Mouse (Mus musculus) kidney, embryonic 15.5 days (tissue): Measurements from ENCODE around the gene Nmnat2. TPM values are rescaled to one million over a fixed set of nuclear protein-coding genes. Genes with fewer than 3 reads are reported as not detected.

Source experiments
- ATAC-seq: fragments of 200-750 bp; cut with Nextera tagmentation; replicated peaks from 2 replicates; pipeline ENCODE4 v1.8.0; 2017; ENCODE audit warnings: moderate TSS enrichment; ENCODE audit not compliant: low FRiP score
- H3K27ac ChIP-seq: fragments of 300-500 bp; sonication (generic); 2 replicates; pipeline ENCODE4 v1.5.1; 2015; ENCODE audit warnings: mild to moderate bottlenecking, inconsistent platforms
- H3K27me3 ChIP-seq: fragments of 300-500 bp; sonication (generic); 2 replicates; pipeline ENCODE4 v1.6.1; 2015; ENCODE audit warnings: inconsistent platforms
- H3K36me3 ChIP-seq: fragments of 300-500 bp; sonication (generic); 2 replicates; pipeline ENCODE4 v1.6.1; 2015; ENCODE audit warnings: inconsistent platforms
- H3K4me1 ChIP-seq: fragments of 300-500 bp; sonication (generic); 2 replicates; pipeline ENCODE4 v1.6.1; 2015; ENCODE audit warnings: inconsistent platforms
- H3K4me2 ChIP-seq: fragments of 300-500 bp; sonication (generic); 2 replicates; pipeline ENCODE4 v1.6.1; 2015; ENCODE audit warnings: moderate library complexity, mild to moderate bottlenecking, inconsistent platforms
- H3K4me3 ChIP-seq: fragments of 300-500 bp; sonication (generic); replicated peaks from 2 replicates; pipeline ENCODE4 v1.5.1; 2015; ENCODE audit warnings: mild to moderate bottlenecking, inconsistent platforms
- H3K9ac ChIP-seq: fragments of 300-500 bp; sonication (generic); 2 replicates; pipeline ENCODE4 v1.6.1; 2015; ENCODE audit warnings: mild to moderate bottlenecking, inconsistent platforms
- H3K9me3 ChIP-seq: fragments of 300-500 bp; sonication (generic); replicated peaks from 2 replicates; pipeline ENCODE4 v1.6.1; 2016; ENCODE audit warnings: inconsistent platforms
- WGBS: fragments of 180-500 bp; shearing (Covaris S2); methylation state at CpG from one replicate; pipeline ENCODE4 v1.1.7; 2015; ENCODE audit warnings: mixed read lengths; 5-methylcytosine and 5-hydroxymethylcytosine counted together
- polyA plus RNA-seq: library from polyadenylated mRNA; unstranded; fragments of >200 nt; fragmentation: Nextera tagmentation; extraction: Ambion mirVana; gene quantifications from 2 replicates; pipeline ENCODE4 v1.2.1, GENCODE M21; 2015

The Nmnat2 gene
- polyA plus RNA-seq, 1 experiment from 2014 or later: 1.9 TPM

- Histone ChIP-seq H3K27ac (peak overlapping the region; percentile 80), H3K4me2 (0 out of 2 replicates have a peak overlapping the region, but pooled peaks have one; percentile 21), H3K4me1 (peaks cover 42% of the 10 kb centered on the region), H3K27me3 (no peaks in the 10 kb centered on the region), H3K4me3 (no peak overlapping the region), H3K36me3 (peaks cover 3% of the 10 kb centered on the region; the same call in 1 of the 2 replicates), H3K9me3 (no peaks in the 10 kb centered on the region), H3K9ac (no peak overlapping the region)
- no peak for ATAC-seq
- WGBS: 64% methylated on average over 11 of the region's 11 CpGs
These were observed 185.5 kb downstream of the Nmnat2 start for GRCm38 (mm10) chr1:153140265-153140664.

- H3K27ac ChIP-seq: peak overlapping the region; percentile 80
- peak; percentile 75 for ATAC-seq
- H3K9me3 ChIP-seq: no peaks in the 10 kb centered on the region
- no peaks in the 10 kb centered on the region for H3K27me3 ChIP-seq
- WGBS: 9% methylated on average over 8 of the region's 8 CpGs
- H3K4me2 ChIP-seq: peak overlapping the region; percentile 21; the same call in 1 of the 2 replicates
- H3K4me3 ChIP-seq: no peak overlapping the region
- peaks cover 42% of the 10 kb centered on the region for H3K4me1 ChIP-seq
- 0 out of 2 replicates have a peak overlapping the region, but pooled peaks have one; percentile 21 for H3K9ac ChIP-seq
- peaks cover 3% of the 10 kb centered on the region; the same call in 1 of the 2 replicates for H3K36me3 ChIP-seq
These were observed 186.0 kb downstream of the Nmnat2 start for GRCm38 (mm10) chr1:153140747-153141228.

- Histone ChIP-seq H3K4me1 (peaks cover 46% of the 10 kb centered on the region), H3K9ac (no peak overlapping the region), H3K4me3 (no peak overlapping the region), H3K9me3 (no peaks in the 10 kb centered on the region), H3K27me3 (no peaks in the 10 kb centered on the region), H3K27ac (peak overlapping the region; percentile 62), H3K36me3 (peaks cover 10% of the 10 kb centered on the region), H3K4me2 (no peak overlapping the region)
- peak; percentile 64 for ATAC-seq
- WGBS: 30% methylated on average over 11 of the region's 11 CpGs
These were observed 189.2 kb downstream of the Nmnat2 start for GRCm38 (mm10) chr1:153144021-153144420.

GRCm38 (mm10) chr1:153145791-153146190 is 191.0 kb downstream of the Nmnat2 start:
- Histone ChIP-seq H3K9ac (no peak overlapping the region), H3K27me3 (no peaks in the 10 kb centered on the region), H3K4me1 (peaks cover 36% of the 10 kb centered on the region), H3K9me3 (no peaks in the 10 kb centered on the region), H3K4me3 (no peak overlapping the region), H3K27ac (peak overlapping the region; percentile 51), H3K36me3 (peaks cover 12% of the 10 kb centered on the region), H3K4me2 (no peak overlapping the region)
- no peak for ATAC-seq
- 80% methylated on average over 5 of the region's 5 CpGs for WGBS

- H3K4me1 ChIP-seq: peaks cover 12% of the 10 kb centered on the region
- H3K36me3 ChIP-seq: peaks cover 17% of the 10 kb centered on the region
- no peak overlapping the region for H3K4me3 ChIP-seq
- ATAC-seq: no peak
- no peak overlapping the region for H3K9ac ChIP-seq
- no peaks in the 10 kb centered on the region for H3K9me3 ChIP-seq
- no peak overlapping the region for H3K27ac ChIP-seq
- WGBS: 78% methylated on average over 7 of the region's 7 CpGs
- no peak overlapping the region for H3K4me2 ChIP-seq
- no peaks in the 10 kb centered on the region for H3K27me3 ChIP-seq
These were observed 197.8 kb downstream of the Nmnat2 start for GRCm38 (mm10) chr1:153152594-153152993.

- H3K4me1 ChIP-seq: peaks cover 12% of the 10 kb centered on the region
- no peaks in the 10 kb centered on the region for H3K27me3 ChIP-seq
- no peaks in the 10 kb centered on the region for H3K9me3 ChIP-seq
- H3K9ac ChIP-seq: no peak overlapping the region
- WGBS: 65% methylated on average over 10 of the region's 10 CpGs
- ATAC-seq: peak; percentile 59
- H3K4me3 ChIP-seq: no peak overlapping the region
- peaks cover 11% of the 10 kb centered on the region for H3K36me3 ChIP-seq
- H3K4me2 ChIP-seq: no peak overlapping the region
- no peak overlapping the region for H3K27ac ChIP-seq
These were observed 198.9 kb downstream of the Nmnat2 start for GRCm38 (mm10) chr1:153153619-153154137.

GRCm38 (mm10) chr1:153155364-153155763 is 200.6 kb downstream of the Nmnat2 start:
- no peak overlapping the region for H3K9ac ChIP-seq
- no peak for ATAC-seq
- peaks cover 12% of the 10 kb centered on the region for H3K4me1 ChIP-seq

GRCm38 (mm10) chr1:153157021-153157623 is 202.3 kb downstream of the Nmnat2 start:
- 62% methylated on average over 5 of the region's 5 CpGs for WGBS
- Histone ChIP-seq H3K4me3 (no peak overlapping the region), H3K27ac (peak overlapping the region; percentile 37; the same call in 1 of the 2 replicates), H3K9me3 (no peaks in the 10 kb centered on the region), H3K4me1 (peaks cover 12% of the 10 kb centered on the region), H3K36me3 (0 out of 2 replicates have a peak, but pooled peaks cover 5% of the 10 kb centered on the region), H3K27me3 (no peaks in the 10 kb centered on the region), H3K9ac (no peak overlapping the region), H3K4me2 (no peak overlapping the region)
- ATAC-seq: no peak

More at GRCm38 (mm10) chr1:153155364-153155763, 200.6 kb downstream of the Nmnat2 start:
- Histone ChIP-seq H3K36me3 (0 out of 2 replicates have a peak, but pooled peaks cover 5% of the 10 kb centered on the region), H3K27me3 (no peaks in the 10 kb centered on the region), H3K4me3 (no peak overlapping the region), H3K27ac (no peak overlapping the region), H3K4me2 (no peak overlapping the region), H3K9me3 (no peaks in the 10 kb centered on the region)
- WGBS: 56% methylated on average over 8 of the region's 8 CpGs

- Histone ChIP-seq H3K27me3 (no peaks in the 10 kb centered on the region), H3K4me1 (0 out of 2 replicates have a peak, but pooled peaks cover 4% of the 10 kb centered on the region), H3K4me3 (no peak overlapping the region), H3K4me2 (no peak overlapping the region), H3K36me3 (0 out of 2 replicates have a peak, but pooled peaks cover under 1% of the 10 kb centered on the region), H3K27ac (no peak overlapping the region), H3K9me3 (no peaks in the 10 kb centered on the region), H3K9ac (no peak overlapping the region)
- no peak for ATAC-seq
- WGBS: 88% methylated on average over 4 of the region's 4 CpGs
These were observed 204.3 kb downstream of the Nmnat2 start for GRCm38 (mm10) chr1:153159137-153159536.

- 72% methylated on average over 3 of the region's 3 CpGs for WGBS
- ATAC-seq: no peak
These were observed 209.0 kb downstream of the Nmnat2 start for GRCm38 (mm10) chr1:153163831-153164230.

GRCm38 (mm10) chr1:153168293-153168692 is 213.5 kb downstream of the Nmnat2 start:
- no peak overlapping the region for H3K4me2 ChIP-seq
- H3K9ac ChIP-seq: no peak overlapping the region
- peaks cover 24% of the 10 kb centered on the region for H3K4me1 ChIP-seq
- H3K4me3 ChIP-seq: no peak overlapping the region
- H3K36me3 ChIP-seq: no peaks in the 10 kb centered on the region
- no peaks in the 10 kb centered on the region for H3K9me3 ChIP-seq
- no peak for ATAC-seq
- 90% methylated on average over 5 of the region's 5 CpGs for WGBS
- no peak overlapping the region for H3K27ac ChIP-seq
- H3K27me3 ChIP-seq: no peaks in the 10 kb centered on the region

More at GRCm38 (mm10) chr1:153163831-153164230, 209.0 kb downstream of the Nmnat2 start:
- H3K27ac ChIP-seq: no peak overlapping the region
- H3K27me3 ChIP-seq: no peaks in the 10 kb centered on the region
- H3K4me2 ChIP-seq: no peak overlapping the region
- no peaks in the 10 kb centered on the region for H3K36me3 ChIP-seq
- no peaks in the 10 kb centered on the region for H3K9me3 ChIP-seq
- H3K4me3 ChIP-seq: no peak overlapping the region
- H3K4me1 ChIP-seq: no peaks in the 10 kb centered on the region
- no peak overlapping the region for H3K9ac ChIP-seq
